Mouse (Mus musculus): ENCODE results near the gene Rbp1.

The Rbp1 gene

GRCm38 (mm10) chr9:98424291-98424690 lies 1.5 kb downstream of the Rbp1 start:
- no peak for ATAC-seq (ENCODE audit: insufficient number of reproducible peaks, low FRiP score, low TSS enrichment)

DNA sequence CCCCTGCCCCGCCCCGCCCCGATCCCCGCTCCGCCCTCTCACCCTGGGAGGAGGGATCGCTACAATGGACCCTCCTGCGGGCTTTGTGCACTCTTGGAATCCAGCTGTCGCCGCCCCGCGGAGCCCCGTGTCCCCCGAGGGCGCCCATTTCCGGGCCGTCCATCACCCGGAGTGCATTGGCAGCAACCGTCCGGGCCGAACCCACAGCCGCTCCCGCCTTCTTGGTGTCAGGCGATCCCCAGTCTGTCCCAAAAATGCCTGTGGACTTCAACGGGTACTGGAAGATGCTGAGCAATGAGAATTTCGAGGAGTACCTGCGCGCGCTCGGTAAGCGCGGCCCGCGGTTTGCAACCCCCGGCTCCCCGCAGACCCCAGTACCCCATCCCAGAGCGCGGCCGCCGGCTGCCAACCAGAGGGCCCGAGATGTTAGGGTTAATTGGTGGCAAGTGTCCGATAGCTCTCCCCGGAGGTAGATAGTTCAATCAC lies 2.0 kb downstream of the Rbp1 start:
- no peak for ATAC-seq (ENCODE audit: insufficient number of reproducible peaks, low FRiP score, low TSS enrichment)

DNA sequence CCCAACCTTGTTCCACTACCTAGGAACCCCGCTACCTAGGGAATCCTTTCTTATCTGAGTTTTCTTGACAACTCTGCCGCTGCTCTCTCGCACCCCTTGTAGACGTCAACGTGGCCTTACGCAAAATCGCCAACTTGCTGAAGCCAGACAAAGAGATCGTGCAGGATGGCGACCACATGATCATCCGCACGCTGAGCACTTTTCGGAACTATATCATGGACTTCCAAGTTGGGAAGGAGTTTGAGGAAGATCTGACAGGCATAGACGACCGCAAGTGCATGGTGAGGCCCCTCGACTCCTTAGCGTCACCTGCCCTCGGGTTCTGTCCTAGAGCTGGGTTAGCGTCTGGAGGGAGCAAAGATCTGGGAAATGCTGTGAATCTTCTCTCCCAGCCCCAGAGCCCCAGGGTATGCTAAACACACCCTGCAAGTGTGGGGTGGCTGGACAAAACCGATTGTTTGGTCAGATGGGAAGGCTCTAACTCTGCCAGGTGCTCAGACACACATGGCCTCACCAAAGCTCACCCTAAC lies 2.7 kb downstream of the Rbp1 start:
- ATAC-seq (ENCODE audit: insufficient number of reproducible peaks, low FRiP score, low TSS enrichment), result no peak

DNA sequence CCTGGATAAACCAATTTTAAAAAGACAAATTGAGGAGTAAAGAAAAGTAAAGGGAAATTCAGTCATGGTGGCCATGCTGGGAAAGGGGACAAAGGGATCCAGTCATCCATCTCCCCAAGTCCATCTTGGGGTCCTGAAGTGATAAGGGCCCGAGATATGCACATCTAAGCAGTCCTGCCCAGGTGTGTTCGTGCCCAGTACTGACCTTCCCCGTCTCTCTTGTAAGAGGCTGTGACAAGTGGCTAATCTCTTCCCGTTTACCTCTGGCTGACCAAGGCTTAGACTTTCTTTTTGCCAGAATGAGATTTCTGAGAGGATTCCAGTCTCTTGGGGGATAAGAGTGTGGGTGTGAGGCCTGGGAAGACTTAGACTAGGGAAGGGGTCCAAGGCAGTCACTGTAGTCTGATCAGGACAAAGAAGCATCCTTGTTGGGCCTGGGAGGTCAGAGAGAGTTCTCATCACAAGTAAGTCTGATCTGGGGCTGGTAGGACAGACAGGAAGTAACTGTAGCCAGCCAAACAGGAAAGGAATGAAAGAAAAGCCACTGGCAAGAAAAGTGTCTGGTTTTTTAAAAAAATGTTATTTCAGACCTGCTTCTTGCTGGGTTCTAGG lies 5.3 kb downstream of the Rbp1 start:
- ATAC-seq (ENCODE audit: insufficient number of reproducible peaks, low FRiP score, low TSS enrichment), result no peak

GRCm38 (mm10) chr9:98428783-98429182 lies 6.0 kb downstream of the Rbp1 start:
- ATAC-seq (ENCODE audit: insufficient number of reproducible peaks, low FRiP score, low TSS enrichment), result no peak

DNA sequence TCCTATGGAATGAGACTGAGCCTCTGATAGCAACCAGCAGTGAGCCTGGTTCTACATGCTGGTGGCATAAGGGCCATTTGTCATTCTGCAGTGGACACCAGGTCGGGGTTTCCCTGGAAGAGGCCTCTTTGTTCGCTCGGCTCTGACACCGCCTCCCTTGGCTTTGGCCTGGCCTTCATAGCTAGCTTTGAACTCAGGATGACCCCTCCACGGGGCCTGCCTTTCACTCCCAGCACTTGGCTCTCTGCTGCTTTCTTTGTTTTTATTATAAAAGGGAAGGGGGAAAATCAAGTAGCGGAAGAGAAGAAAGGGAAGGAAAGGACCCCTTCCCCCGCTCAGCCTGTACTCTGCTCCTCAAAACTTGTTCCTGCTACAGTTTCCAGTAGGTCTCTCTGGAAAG lies 7.0 kb downstream of the Rbp1 start:
- ATAC-seq (ENCODE audit: insufficient number of reproducible peaks, low FRiP score, low TSS enrichment), result no peak

DNA sequence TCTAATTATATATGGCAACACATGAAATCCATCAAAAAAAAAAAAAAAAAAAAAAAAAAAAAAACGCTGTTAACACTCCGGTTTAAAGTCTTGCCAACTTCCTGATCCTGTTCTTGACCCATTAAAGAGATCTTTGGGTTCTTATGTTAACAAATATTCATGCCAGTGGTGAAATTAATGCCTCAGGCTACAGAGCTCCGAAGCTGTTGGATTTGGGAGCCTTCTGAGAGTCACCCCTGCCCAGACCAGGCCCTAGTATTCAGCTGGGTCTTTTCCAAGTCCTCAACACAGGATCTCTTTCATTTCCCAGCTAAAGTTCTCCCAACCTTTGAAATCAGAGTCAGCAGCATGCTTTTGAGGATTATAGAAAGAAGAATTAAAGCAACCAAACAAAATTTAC lies 7.8 kb downstream of the Rbp1 start:
- no peak for ATAC-seq (ENCODE audit: insufficient number of reproducible peaks, low FRiP score, low TSS enrichment)

DNA sequence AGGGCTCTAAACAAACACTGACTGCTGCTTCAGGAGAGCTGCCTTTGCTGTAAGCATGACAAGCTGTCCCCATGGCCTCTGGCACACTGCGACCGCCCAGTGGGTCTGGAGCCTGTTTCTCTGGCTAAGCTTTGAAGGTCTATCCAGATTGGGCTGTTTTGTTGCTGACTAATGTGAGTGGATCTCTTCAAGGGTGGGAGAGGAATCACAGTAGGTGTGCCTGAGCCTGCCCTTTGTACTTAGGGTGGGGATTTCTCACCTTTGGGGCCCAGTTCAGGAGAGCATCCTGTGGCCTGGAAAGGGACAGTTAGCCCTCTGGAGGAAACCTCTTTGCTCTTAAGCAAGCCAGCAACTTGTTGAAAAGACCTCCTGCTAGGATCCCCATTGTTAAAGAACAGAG lies 10.3 kb downstream of the Rbp1 start:
- ATAC-seq (ENCODE audit: insufficient number of reproducible peaks, low FRiP score, low TSS enrichment), result no peak

DNA sequence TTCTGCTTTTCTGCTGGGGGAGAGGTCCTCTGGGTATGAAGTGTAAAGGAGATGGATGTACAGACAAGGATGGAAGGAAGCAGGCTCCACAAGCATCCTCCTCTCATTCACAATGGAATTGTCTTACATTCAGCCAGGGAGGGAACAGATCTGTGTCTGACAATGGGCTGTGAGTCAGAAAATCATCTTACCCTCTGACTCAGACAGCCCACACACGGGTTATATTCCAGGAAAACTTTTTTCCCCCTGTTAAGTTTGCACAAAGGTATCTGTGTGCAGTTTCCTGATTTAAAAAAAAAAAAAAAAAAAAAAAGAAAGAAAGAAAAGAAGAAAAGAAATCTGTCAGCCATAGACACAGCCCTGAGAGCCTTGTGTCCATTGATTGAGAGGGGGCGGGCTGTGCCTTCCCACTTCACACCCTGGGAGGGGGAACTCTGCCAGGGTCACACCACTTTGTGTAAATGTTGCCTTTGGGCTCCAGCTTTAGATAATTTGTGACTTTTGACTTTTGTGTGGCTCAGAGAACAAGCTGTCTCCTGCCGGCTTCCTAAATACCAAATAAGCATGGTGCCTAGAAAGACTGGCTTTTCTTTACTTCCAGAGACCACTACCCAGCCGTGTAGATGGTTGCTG lies 11.3 kb downstream of the Rbp1 start:
- no peak for ATAC-seq (ENCODE audit: insufficient number of reproducible peaks, low FRiP score, low TSS enrichment)

- no peak for ATAC-seq (ENCODE audit: insufficient number of reproducible peaks, low FRiP score, low TSS enrichment)
Observed at GRCm38 (mm10) chr9:98437819-98438218, 15.1 kb downstream of the Rbp1 start.

GRCm38 (mm10) chr9:98439091-98439490 lies 16.3 kb downstream of the Rbp1 start:
- no peak for ATAC-seq (ENCODE audit: insufficient number of reproducible peaks, low FRiP score, low TSS enrichment)

- no peak for ATAC-seq (ENCODE audit: insufficient number of reproducible peaks, low FRiP score, low TSS enrichment)
Observed at GRCm38 (mm10) chr9:98442638-98443037, 19.9 kb downstream of the Rbp1 start.

- no peak for ATAC-seq (ENCODE audit: insufficient number of reproducible peaks, low FRiP score, low TSS enrichment)
Observed at GRCm38 (mm10) chr9:98445359-98446149, 22.8 kb downstream of the Rbp1 start.

GRCm38 (mm10) chr9:98450976-98451375 lies 28.2 kb downstream of the Rbp1 start:
- no peak for ATAC-seq (ENCODE audit: insufficient number of reproducible peaks, low FRiP score, low TSS enrichment)

- ATAC-seq (ENCODE audit: insufficient number of reproducible peaks, low FRiP score, low TSS enrichment), result no peak
Observed at GRCm38 (mm10) chr9:98466709-98467108, 43.9 kb downstream of the Rbp1 start.

GRCm38 (mm10) chr9:98480172-98480749 lies 57.5 kb downstream of the Rbp1 start:
- no peak for ATAC-seq (ENCODE audit: insufficient number of reproducible peaks, low FRiP score, low TSS enrichment)

DNA sequence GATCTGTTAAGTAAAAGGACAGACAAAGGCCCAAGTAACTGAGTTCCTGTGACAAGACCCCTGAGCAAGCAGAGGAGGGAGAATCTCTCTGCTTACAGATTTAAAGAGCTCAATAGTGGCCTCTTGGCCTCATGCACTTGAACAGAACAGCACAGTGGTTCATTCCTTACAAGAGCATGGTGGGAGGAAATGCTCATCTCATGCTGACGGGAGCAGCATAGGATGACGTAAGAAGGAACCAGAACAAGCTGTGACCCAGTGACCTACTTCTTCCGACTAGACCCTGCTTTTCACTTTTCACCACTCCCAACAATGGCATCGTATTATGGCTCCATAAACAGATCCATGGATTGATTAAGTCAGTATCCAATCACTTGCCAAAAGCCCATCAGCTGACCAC lies 59.5 kb downstream of the Rbp1 start:
- ATAC-seq (ENCODE audit: insufficient number of reproducible peaks, low FRiP score, low TSS enrichment), result no peak

DNA sequence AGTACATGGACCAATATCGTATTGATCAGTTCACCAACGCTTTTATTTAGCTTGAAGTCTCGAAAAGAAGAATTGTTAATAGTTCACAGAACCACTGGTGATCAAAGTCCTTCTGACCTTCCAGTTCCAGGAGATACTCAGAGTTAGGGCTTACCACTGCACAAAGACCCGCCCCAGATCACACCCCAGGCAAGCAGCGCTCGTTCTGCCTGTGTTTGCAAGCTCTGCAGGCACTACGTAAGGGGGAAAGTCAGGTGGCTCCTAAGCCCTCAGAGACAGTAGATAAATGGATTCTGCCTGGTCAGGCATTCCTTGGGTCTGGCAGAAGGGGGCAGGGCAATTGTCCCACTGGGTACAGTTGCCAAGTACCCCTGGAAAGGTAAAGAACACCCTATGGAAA lies 62.3 kb downstream of the Rbp1 start:
- ATAC-seq (ENCODE audit: insufficient number of reproducible peaks, low FRiP score, low TSS enrichment), result no peak

DNA sequence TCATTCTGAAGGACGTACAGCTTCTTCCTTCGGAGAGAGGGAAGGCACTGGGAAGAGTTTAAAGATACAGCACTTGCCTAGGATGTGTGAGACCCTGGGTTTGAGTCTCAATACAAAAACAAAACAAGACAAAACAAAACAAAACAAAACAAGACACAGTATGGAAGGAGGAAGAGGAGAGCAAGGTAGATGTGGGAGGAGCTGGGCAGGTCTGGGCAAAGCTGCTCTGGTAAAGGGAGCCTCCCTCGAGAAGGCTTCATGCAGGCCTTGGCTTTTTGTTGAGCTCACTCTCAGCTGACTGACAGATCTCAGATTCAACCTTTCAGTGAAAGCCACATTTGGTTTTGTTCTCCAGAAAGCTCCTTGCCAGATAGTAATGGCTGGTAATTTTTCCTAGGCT lies 63.1 kb downstream of the Rbp1 start, which contains the start of gene Rbp2:
Gene Rbp2, plus strand, starts transcription at position 301 of the 400 bp plus-strand sequence.
- no peak for ATAC-seq (ENCODE audit: insufficient number of reproducible peaks, low FRiP score, low TSS enrichment)

- no peak for ATAC-seq (ENCODE audit: insufficient number of reproducible peaks, low FRiP score, low TSS enrichment)
Observed at GRCm38 (mm10) chr9:98487273-98487672, 64.5 kb downstream of the Rbp1 start.

DNA sequence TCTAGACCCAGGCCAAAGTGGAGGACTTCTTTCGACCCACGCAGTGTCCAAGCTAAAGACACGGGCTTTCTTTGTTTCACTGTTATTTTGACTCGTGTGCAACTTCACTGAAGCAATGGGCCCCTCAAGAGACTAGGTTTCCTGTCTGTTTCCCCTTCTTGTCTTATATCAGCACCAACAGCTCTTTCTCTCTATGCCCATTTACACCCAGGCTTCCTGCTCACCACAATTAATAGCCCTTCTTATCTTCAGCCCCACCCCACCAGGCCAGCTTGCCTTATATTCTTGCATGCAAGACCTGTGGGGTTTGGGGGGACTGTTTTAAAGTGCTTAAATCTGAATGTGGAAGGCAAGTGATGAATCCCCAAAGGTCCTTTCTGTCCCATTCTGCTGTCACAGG lies 66.8 kb downstream of the Rbp1 start:
- ATAC-seq (ENCODE audit: insufficient number of reproducible peaks, low FRiP score, low TSS enrichment), result no peak
